Mouse (Mus musculus) urinary bladder, postnatal 10 days (tissue): ENCODE results near the gene Ankrd11.
"Not testable (repeated sequence)": the region's sequence is repeated elsewhere in the genome, so short reads cannot be mapped to it uniquely, and the experiment has no call there.

Experiments used
- DNase-seq: peaks from one replicate; pipeline ENCODE4 v3.0.0; 2022; ENCODE audit warnings: low spot score

Gene Ankrd11

DNA sequence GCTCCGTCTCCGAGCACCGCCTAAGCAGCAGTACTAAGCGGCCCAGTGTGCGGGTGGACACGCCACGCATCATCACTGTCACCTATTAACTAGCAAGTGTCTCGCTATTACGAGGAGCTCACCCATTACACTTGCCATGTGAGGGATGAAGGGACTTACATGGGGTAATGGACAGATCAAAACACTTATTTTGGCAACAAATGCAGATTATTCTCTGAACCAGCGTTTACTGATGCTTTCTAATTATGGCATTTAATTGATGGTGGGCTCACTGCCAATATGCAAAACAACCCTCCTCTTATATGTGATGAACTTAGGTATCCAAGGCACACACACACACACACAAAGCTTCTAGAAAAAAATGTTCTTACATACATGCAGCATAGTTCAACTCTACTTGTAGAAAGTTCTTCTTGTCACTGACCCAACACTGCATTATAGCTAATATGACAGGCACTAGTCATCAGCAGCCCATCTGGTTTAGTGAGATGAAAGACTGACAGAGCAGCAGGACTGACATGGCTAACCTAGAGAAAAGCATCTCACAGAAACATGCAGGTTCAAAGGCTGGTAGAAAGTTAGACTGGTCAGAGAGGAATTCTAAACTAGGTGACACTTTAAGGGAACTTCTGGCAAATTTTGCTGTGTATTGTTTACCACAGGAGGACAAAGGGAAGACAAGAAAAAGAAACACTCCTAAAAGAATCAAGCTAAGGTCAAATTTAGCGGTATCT, 2.5 kb downstream of the Ankrd11 start:
- no peak for DNase-seq

DNA sequence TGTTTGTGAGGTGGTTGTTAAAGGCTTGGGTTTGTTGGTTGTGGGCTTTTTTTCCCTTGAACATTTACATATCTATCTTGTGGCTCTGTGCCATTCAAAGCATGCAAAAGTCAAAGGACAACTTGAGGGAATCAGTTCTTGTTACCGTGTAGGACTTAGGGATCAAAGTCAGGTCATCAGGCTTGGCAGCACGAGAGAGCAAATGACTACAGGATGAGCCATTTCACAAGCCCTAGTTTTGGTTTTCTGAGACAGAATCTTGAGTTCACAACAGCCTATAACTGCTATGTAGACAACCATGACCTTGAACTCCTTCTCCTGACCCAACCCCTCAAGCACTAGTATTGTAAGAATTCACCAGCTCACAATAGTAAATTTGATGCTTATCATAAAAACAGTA, 3.7 kb downstream of the Ankrd11 start:
- DNase-seq = no peak

DNA sequence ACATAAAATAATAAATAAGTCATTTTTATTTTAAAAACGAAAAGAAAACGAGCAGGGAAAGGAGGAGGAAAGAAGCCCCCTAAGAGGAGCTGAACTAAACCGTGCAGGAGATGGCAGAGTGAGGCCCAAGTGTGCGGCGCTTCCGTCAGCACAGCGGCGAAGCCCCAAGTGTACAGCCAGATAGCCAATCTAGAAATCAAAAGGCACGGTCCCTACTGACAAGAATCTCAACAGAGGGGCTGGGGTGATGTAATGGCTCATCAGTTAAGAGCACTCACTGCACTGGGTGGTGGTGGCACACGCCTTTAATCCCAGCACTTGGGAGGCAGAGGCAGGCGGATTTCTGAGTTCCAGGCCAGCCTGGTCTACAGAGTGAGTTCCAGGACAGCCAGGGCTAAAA, 4.6 kb downstream of the Ankrd11 start:
- no peak for DNase-seq

DNA sequence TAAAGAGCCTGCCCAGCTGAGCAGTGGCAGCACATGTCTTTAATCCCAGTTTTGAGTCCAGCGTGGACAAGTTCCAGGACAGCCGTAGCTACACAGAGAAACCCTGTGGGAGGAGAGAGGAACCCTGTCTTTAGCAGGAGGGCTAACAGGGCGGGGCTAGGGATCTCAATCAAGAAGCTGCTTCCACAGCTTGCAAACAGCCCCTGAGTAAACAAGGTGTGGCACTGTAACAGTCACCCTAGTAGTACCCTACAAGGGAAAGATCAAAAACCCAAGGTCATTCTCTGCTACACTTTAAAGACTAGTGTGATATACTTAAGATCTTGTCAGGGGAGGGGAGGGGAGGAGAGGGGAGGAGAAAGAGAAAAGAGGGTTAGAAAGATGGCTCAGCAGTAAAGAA, 5.1 kb downstream of the Ankrd11 start:
- no peak for DNase-seq

DNA sequence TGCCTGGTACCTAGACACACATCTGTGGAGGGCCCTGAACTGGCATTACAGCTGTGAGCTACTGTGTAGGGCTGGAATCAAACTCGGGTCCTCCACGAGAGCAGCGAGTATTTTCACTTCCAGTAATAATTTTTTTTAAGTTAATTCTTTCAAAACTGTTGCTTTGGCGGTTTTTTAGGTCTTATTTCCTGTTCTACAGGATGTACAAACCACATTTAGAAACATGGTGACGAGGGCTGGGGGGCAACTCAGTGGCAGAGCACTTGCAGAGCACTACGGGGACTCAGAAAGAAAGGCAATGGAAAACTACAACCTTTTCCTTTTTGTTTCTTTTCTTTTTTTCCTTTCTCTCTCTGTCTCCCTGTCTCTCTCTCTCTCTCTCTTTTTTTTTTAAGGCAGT, 7.9 kb downstream of the Ankrd11 start:
- no peak for DNase-seq

DNA sequence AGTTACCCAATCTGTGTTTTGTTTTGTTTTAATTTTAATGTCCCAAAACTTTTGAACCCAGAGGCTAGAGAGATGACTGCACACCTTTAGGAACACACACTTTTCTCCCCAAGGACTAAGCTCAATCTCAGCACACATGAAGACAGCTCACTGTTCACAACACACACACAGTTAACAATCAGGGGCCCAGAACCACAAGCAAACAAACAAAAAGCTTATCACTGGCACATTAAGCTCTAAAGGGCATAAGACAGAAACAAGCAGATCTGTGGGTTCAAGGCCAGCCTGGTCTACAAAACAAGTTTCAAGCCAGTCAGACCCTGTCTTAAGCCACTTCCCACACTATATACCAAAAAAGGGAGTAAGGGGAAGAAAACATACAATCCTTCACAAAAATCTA, 8.6 kb downstream of the Ankrd11 start:
- DNase-seq = no peak

DNA sequence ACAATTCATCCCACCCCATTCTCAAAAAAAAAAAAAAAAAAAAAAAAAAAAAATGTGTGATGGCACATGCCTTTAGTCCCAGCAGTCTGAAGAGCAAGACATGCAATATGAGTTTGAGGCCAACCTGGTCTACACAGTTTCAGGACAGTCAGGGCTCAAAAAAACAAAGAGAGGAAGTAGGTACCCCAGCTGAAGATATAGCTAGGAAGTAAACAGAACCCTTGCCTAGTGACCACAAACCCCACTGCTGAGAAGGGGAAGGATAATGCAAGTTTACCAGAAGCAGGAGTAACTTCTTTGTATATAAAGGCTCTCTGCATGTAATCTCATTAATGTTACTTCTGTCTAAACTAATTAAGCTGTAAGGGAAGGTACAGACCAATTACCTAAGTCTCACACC, 9.3 kb downstream of the Ankrd11 start:
- DNase-seq = no peak

DNA sequence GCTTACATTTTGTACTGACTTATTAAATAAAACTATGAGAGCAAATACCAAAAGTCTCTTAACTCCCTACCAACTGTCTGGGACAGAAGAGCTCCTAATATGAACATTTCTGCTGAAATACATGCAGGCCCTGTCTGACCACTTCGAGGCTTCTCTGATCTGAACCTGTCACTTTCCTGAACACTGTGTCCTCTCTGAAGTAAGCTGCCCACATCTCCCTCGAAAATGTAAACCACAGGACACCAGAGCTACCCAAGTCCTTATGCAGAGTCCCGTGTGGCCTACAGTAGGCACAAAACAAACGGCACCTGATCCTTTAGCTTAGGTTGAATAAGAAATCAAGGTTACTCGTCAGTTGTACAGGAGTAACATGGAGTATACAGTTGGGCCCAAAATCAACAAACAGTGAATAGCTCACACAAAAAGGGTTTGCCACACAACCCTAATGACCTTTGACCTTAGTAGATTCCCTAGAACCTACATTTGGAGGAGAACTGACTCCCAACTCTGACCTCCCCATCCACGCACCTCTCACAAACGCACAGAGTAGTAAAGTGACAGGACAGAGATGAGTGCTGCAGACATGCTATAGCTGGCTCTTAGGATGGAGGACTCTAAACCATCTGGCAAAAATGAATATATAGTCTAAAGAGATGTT, 10.6 kb downstream of the Ankrd11 start:
- DNase-seq = no peak

DNA sequence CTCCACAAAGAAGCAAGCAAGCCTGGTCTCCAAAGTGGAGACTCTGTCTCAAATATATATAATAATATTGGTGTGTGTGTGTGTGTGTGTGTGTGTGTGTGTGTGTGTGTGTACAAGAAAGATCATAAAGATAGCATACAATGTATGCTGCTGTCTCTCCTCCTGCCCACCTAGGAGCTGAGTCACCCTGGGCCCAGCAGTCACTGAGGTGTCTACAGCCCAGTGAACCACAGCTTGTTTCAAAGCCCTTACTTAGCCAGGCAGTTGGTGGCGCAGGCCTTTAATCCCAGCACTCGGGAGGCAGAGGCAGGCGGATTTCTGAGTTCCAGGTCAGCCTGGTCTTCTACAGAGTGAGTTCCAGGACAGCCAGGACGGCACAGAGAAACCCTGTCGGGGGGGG, 12.0 kb downstream of the Ankrd11 start:
- DNase-seq = not testable (repeated sequence)

DNA sequence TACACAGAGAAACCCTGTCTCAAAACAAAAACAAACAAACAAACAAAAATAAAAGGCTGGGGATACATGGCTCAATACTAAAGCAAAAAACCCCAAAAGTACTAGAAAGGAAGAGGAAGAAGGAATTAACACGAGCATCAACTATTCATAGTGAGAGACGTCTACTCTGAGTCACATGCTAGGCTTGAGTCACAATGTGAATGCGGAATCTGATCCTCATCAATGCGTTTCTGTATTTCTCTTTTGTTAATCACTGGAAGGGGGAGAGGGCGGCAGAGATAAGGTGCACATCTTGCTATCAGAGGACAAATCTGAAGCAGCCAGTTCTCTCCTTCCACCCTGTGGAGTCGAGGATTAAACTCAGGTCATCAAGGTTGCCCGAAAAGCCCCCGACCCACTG, 14.3 kb downstream of the Ankrd11 start:
- no peak for DNase-seq

DNA sequence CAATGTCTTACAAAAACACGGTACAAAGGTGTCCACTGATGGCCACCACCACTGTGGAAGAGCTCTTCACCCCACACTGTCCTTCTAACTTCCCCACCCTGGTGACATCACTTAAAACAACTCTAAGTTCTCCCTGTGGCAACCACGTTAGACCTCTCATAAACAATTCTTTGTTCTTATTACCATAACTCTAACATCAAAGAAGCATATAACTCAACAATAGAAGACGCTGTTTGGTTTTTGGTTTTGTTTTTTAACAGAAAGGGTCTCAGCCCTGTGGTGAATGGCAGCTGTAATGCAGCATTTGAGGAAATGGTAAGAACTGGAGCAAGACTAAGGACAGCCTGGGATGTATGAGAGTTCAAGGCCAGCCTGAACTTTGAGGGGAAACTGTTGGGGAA, 16.1 kb downstream of the Ankrd11 start:
- DNase-seq = no peak

DNA sequence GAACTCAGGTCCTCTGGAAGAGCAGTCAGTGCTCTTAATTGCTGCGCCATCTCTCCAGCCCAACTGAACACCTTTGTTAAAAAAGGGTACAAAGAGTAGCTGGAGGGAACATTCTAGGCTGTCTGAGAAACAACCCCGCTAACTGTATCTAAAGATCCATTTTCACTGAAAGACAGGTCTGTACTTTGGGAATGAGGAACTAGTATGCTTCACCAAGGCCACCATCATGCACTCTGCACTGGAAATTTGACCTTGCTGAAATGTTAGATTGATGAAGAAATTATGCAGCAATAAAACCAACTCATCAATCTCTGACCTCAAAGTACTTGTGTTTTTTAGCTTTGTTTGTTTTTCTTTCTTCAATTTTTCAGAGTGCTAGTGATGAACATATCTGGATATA, 17.9 kb downstream of the Ankrd11 start:
- DNase-seq = no peak

DNA sequence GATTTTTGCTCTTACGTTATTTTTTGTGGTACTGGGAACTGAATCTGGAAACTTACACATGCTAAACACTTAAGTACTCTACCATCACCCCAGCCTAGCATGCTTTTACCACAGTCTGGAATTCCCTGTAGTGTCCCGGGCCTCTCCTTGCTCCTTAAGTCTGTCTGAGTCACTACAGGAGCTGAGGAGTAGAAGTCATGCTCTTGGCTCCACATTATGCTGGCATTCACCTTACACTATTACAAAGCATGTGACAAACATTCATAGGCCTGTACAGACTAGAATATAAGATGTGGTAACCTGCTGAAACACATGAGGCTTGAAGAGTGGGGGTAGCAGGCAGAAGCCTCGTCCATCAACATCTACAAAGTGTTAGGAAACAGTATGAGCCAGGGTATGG, 19.4 kb downstream of the Ankrd11 start:
- no peak for DNase-seq

DNA sequence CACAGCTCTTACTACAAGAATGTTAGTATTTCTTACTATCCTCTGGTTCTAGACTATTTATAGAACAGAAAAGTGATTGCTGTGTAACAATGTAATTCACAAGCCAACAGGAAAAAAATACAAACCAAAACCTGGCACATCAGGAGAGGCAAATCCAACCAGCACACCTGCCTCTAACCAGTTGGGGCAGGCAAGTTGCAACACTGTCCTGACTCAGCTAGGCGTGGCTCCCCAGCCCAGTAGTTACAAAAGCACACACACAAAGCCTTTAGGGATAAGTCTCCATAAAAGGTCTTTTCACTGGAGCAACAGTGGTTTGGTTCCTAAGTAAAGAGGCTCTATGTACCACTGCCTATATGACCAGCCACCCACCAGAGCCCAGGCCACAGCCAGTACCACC, 20.8 kb downstream of the Ankrd11 start:
- DNase-seq = no peak

DNA sequence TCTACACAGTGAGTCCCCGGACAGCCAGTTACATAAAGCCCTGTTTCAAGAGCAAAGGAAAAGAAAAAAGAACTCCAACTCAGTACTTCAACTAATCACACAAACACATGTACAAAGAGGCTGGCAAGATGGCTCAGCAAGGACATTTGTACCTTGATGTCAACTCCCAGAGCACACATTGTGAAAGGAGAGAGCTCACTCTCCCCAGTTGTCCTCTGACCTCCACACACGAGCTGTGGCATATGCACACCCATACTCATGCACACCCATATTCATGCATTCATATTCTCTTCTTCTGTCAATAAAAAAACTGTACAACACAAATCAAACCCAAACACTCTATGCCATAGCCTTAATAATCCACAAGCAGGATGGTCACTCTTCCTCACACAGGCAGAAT, 21.2 kb downstream of the Ankrd11 start:
- DNase-seq = no peak

DNA sequence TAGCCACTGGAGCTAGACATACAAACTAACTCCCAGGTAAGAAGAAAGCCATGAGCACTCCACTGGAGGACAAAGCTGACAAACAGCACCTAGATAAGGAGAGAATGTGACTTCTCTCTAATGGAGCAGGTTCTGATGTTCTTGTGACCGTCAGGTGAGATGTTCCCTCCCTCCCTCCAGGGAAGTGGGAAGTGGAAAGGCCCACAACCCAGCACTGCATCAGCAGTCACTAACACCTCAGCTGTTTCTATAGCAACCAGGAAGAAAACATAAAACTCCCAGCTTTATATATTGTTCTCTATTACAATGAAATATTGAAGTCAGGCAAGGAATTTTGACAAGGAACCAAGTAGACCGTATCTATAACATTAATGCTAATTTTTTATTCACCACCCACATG, 22.0 kb downstream of the Ankrd11 start:
- DNase-seq = no peak

DNA sequence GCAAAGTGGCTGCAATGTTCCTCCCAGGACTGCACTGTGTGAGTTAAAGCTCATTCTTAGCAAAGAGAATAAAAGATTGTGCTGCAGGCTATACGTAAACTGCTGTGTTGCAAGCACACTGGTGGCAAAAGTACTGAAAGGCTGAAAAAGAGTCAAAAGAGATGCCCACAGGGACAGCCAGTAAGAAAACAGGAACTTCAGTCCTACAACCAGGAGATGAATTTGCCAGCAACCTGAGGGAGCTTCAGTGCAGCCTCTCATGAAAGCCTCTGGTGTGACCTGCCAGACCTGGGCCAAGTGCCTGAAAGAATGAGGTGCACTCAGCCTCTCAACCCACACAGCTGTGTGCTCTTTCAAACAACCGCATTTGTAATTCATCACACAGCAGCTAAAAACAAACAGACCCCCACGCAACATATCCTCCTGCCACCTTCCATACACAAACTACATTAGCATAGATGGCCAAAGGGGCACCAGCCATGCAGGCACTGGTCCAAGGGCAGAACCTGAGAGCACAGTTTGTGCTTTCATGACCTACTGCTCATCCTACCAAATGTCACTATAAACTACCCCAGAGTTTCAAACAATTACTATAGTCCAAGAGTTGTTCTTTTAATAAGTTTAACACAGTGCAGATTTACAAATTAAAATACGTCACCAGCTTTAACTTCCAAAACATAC, 23.5 kb downstream of the Ankrd11 start:
- no peak for DNase-seq

DNA sequence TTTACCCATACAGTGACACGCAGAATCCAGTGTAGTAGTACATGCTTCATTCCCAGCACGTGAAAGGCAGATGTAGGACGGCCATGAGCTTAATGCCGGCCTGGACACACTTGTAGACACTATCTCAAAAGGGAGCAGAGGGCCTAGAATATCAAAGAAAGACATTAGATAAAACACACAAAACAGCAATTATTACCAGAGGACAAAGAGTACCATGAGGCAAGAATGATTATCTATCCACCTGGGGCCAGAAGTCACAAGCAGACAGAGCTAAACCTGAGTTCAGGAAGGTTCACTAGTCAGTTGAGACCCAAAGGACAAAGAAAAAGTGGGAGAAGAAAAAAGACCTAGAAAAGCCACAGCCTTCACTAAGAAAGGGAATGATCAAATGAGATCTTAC, 24.9 kb downstream of the Ankrd11 start:
- no peak for DNase-seq

DNA sequence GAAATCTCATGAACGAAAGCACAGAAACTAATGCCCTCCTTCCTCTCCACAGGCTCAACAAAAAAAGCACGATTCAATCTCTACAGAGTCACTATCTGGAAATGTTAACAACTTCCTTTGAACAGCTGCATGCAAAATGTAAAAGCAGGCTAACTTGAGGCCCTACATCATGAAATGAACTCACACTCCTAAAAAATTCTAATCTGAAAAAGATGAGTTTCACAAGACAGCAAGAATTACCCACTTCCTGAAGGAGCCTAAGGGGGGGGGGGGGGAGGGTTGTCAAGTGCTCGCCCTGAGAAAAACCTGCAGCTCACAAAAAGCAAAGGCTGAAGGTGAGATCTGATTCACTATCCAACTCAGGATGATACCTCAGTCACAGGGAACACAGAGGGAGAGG, 27.0 kb downstream of the Ankrd11 start:
- no peak for DNase-seq

DNA sequence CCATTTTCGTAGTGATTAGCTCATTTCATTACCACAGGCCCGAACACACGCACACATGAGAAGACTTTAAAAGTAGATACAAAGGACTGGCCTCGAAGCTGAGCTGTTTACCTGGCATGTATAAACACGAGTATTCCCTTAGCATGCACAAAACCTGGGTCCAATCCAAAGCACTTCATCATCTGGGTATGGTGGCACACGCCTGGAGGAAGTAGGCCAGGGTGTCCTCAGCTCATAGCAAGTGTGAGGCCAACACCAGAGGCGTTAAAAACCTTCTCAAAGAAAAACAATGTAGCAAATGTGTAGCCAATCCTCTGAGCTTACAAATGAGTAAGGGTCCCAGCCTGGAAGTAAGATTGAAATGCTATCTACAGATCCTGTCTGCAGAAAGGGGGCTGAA, 27.6 kb downstream of the Ankrd11 start:
- no peak for DNase-seq

DNA sequence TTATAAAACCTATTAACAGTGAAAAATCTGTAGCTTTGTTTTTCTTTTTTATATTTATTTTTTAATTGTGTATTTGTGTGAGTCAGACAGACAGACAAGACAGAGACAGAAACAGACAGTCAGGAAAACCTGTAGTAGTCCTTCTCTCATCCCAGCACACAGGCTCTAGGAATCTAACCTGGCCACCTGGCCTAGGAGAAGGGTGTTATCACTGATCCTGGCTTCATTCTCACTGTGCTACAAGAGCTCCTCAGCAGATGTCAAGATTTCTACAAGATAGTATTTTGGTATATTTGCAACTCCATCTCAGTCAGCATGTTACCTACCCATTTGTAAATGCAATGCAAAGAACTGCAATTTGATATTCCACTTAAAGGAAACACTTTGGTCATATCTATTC, 30.8 kb downstream of the Ankrd11 start:
- no peak for DNase-seq

DNA sequence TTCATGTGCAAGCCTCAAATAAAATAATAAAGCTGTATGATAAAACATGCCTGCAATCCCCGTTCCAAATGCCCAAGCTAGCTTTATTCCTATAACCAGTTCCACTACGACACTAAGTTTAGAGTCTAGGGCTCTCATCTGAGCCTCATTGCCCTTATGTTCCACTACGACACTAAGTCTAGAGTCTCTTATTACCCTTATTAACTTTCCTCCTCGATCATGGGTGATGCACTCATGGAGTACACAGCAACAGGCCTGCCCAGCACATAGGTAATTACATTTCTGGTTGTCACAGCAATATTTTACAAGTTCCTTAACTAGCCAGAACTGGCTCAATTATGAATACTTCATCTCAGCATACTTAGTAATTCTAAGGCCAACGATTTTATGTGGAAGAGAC, 36.3 kb downstream of the Ankrd11 start:
- DNase-seq = no peak

DNA sequence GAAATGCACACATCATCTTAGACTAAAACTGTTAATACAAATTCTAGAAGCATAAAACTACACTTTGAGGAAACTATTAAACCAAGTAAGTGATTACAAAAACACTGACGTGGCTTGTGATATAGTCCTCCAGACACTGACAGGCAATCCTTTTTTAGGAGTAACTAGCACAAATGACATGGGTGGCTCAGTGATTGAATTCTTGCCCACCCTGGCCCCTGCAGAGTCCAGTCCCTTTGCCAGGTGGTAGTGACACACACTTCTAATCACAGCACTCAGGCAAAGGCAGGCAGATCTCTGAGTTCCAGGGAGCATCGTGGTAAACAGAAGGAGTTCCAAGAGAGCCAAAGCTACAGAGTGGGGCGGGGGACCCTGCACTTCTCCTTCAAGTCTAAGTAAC, 36.7 kb downstream of the Ankrd11 start:
- DNase-seq = no peak
